Mouse (Mus musculus) thymus, adult 2 months (tissue): ENCODE data around the gene Romo1.

Experiments used
- CTCF ChIP-seq: fragments of 200-500 bp; IDR thresholded peaks from 2 replicates; pipeline ENCODE4 v1.5.1; 2012; ENCODE audit warnings: mild to moderate bottlenecking, control low read depth, low read length, moderate library complexity, borderline replicate concordance; ENCODE audit not compliant: control insufficient read depth, poor library complexity, insufficient read depth; ENCODE audit errors: extremely low read depth
- POLR2A ChIP-seq: fragments of 200-500 bp; IDR thresholded peaks from 2 replicates; pipeline ENCODE4 v1.6.1; 2012; ENCODE audit warnings: mild to moderate bottlenecking, low read length, control low read depth, moderate library complexity; ENCODE audit not compliant: control insufficient read depth, poor library complexity, insufficient read depth; ENCODE audit errors: extremely low read depth

DNA sequence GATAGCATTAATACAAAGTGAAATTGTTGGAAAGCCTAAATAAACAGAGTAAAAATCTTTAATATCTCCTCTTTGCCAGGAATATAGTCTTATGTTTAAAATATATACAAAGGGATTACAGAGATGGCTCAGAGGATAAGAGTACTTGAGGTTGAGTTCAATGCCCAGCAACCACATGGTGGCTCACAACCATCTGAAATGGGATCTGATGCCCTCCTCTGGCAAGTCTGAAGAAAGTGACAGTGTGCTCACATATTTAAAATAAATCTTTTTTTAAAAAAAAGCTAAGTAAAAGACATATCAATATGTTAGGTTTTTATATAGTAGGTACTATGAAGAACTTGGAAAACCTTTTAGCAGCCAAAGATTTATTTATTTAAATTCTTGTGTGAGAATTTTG is 7.7 kb downstream of the Romo1 start:
- TF ChIP-seq POLR2A (no peak), CTCF (no peak)
